Mouse (Mus musculus): ENCODE results near the gene Fam229a. TPM values are rescaled to one million over a fixed set of nuclear protein-coding genes. Genes with fewer than 3 reads are reported as not detected.
A peak's percentile ranks its signal among the peaks of the same experiment; 100 is the strongest.

Gene Fam229a
- polyA plus RNA-seq, 1 experiment from 2014 or later: not detected

DNA sequence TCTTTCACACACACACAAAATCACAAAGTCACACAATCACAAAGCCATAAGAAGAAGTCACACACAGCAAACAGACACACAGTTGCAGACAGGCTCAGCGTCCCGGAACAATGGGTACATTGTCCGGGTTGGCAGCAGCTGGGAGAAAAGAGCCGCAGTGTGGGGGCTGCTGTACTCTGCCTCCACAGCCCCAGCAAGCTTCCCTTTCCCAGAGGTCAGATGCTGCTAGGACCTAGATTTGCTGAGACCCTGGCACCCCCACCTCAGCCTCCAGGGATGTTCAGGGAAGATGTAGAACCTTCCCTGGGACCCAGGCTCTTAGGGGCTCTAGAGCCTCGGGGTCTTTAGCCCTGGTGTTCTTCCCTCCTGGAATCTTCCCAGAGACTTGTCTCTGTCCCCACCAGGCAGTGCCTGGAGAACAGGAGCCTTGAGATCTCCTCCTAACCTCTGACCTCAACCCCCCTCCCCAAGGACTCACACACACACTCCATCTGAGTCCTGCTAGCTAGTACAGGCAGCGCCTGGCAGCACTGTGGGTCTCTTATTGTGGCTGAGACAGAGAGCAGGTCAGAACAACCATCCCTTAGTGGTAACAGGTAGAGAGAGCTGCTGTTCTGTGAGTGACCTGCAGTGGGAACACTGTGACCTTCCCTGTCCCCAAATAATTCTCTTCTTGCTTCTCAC lies 20.6 kb downstream of the Fam229a start:
- Histone ChIP-seq H3K9ac (ENCODE audit: low read length) (0 out of 2 replicates have a peak overlapping the region, but pooled peaks have one; percentile 5), H3K9me3 (replicated peaks; ENCODE audit: control insufficient read depth, low read length) (no peaks in the 10 kb centered on the region), H3K4me3 (ENCODE audit: low read depth, low read length) (no peak overlapping the region), H3K4me1 (ENCODE audit: control insufficient read depth, insufficient read depth, low read length) (peaks cover 12% of the 10 kb centered on the region; the same call in 1 of the 2 replicates), H3K27ac (ENCODE audit: low read depth, low read length) (no peak overlapping the region), H3K27me3 (replicated peaks; ENCODE audit: control insufficient read depth, insufficient read depth, low read length) (no peaks in the 10 kb centered on the region), H3K4me2 (ENCODE audit: low read length) (no peak overlapping the region), H3K36me3 (ENCODE audit: control insufficient read depth, insufficient read depth, low read length) (peaks cover 18% of the 10 kb centered on the region)
- no peak for ATAC-seq
- WGBS: 12% methylated on average over 6 of the region's 6 CpGs
- no peak for DNase-seq (ENCODE audit: low spot score)

GRCm38 (mm10) chr4:129513086-129513767 lies 22.2 kb downstream of the Fam229a start, which contains the start of gene Marcksl1:
Gene Marcksl1, plus strand, starts transcription at chr4:129513581.
- ATAC-seq: peak; percentile 90
- H3K4me3 ChIP-seq (ENCODE audit: low read depth, low read length): peak within 1 kb of the TSS; percentile 100
- H3K9ac ChIP-seq (ENCODE audit: low read length): peak within 1 kb of the TSS; percentile 100
- peaks cover 35% of the 10 kb centered on the region for H3K36me3 ChIP-seq (ENCODE audit: control insufficient read depth, insufficient read depth, low read length)
- 5% methylated on average over 46 of the region's 47 CpGs for WGBS
- peak within 1 kb of the TSS; percentile 72 for H3K4me2 ChIP-seq (ENCODE audit: low read length)
- peak; percentile 94 for DNase-seq (ENCODE audit: low spot score)
- H3K27me3 ChIP-seq (replicated peaks; ENCODE audit: control insufficient read depth, insufficient read depth, low read length): no peaks in the 10 kb centered on the region
- H3K9me3 ChIP-seq (replicated peaks; ENCODE audit: control insufficient read depth, low read length): no peaks in the 10 kb centered on the region
- H3K4me1 ChIP-seq (ENCODE audit: control insufficient read depth, insufficient read depth, low read length): peaks cover 12% of the 10 kb centered on the region; the same call in 1 of the 2 replicates
- H3K27ac ChIP-seq (ENCODE audit: low read depth, low read length): peak within 1 kb of the TSS; percentile 98

DNA sequence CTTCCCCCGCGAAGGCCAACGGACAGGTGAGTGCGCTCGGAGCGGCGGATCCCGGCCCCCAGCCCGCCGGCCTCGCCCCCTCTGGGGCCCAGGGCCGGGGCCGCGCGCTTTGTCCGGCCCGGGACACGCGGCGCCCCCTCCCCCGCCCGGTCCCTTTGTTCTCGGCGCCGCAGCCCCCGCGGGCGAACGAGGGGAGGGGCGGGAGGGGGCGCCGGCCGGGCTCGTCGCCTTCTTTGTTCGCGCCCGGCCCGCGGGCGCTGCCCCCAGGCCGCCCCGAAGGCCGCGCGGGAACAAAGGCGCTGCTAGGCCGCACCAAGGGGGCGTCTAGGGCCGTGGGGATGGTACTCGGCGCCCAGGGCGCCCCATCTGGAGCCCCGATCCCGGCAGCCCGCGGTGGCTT lies 22.9 kb downstream of the Fam229a start:
- Histone ChIP-seq H3K36me3 (ENCODE audit: control insufficient read depth, insufficient read depth, low read length) (peaks cover 41% of the 10 kb centered on the region), H3K4me2 (ENCODE audit: low read length) (peak overlapping the region; percentile 72), H3K27me3 (replicated peaks; ENCODE audit: control insufficient read depth, insufficient read depth, low read length) (no peaks in the 10 kb centered on the region), H3K9ac (ENCODE audit: low read length) (peak overlapping the region; percentile 100), H3K4me1 (ENCODE audit: control insufficient read depth, insufficient read depth, low read length) (peaks cover 12% of the 10 kb centered on the region; the same call in 1 of the 2 replicates), H3K27ac (ENCODE audit: low read depth, low read length) (peak overlapping the region; percentile 98), H3K9me3 (replicated peaks; ENCODE audit: control insufficient read depth, low read length) (no peaks in the 10 kb centered on the region), H3K4me3 (ENCODE audit: low read depth, low read length) (peak overlapping the region; percentile 100)
- 0% methylated on average over 12 of the region's 57 CpGs for WGBS
- peak; percentile 52 for ATAC-seq
- peak; percentile 39 for DNase-seq (ENCODE audit: low spot score)

DNA sequence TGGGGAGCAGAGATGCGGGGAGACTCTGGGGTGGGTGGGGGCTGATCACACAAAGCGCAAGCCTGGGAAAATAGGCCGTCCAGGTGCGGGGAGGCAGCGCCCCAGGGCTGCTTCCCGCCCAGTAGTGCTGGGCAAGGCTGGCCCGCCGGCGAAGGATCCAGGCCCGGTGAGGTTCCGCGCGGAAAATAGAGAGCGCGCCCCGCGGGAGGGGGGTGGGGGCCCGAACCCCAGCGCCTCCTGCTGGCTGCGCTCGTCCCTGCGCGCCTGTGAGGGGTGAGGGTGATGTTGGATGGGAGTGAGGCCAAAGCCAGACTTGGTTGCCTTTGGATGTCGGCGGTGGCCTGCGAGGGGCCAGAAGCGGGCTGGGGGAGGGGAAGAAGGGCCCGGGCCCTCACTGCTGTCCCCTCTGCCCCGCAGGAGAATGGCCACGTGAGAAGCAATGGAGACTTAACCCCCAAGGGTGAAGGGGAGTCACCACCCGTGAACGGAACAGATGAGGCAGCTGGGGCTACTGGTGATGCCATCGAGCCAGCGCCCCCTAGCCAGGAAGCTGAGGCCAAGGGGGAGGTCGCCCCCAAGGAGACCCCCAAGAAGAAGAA lies 23.4 kb downstream of the Fam229a start:
- Histone ChIP-seq H3K27ac (ENCODE audit: low read depth, low read length) (peak overlapping the region; percentile 98), H3K4me3 (ENCODE audit: low read depth, low read length) (peak overlapping the region; percentile 100), H3K9ac (ENCODE audit: low read length) (peak overlapping the region; percentile 100), H3K36me3 (ENCODE audit: control insufficient read depth, insufficient read depth, low read length) (peaks cover 44% of the 10 kb centered on the region), H3K4me1 (ENCODE audit: control insufficient read depth, insufficient read depth, low read length) (peaks cover 8% of the 10 kb centered on the region; the same call in 1 of the 2 replicates), H3K4me2 (ENCODE audit: low read length) (peak overlapping the region; percentile 72), H3K9me3 (replicated peaks; ENCODE audit: control insufficient read depth, low read length) (no peaks in the 10 kb centered on the region), H3K27me3 (replicated peaks; ENCODE audit: control insufficient read depth, insufficient read depth, low read length) (no peaks in the 10 kb centered on the region)
- DNase-seq (ENCODE audit: low spot score) (peak; percentile 74), ATAC-seq (peak; percentile 65)
- under 1% methylated on average over 28 of the region's 35 CpGs for WGBS

- Histone ChIP-seq H3K27me3 (replicated peaks; ENCODE audit: control insufficient read depth, insufficient read depth, low read length) (no peaks in the 10 kb centered on the region), H3K4me1 (ENCODE audit: control insufficient read depth, insufficient read depth, low read length) (0 out of 2 replicates have a peak, but pooled peaks cover 2% of the 10 kb centered on the region), H3K9me3 (replicated peaks; ENCODE audit: control insufficient read depth, low read length) (no peaks in the 10 kb centered on the region), H3K36me3 (ENCODE audit: control insufficient read depth, insufficient read depth, low read length) (peaks cover 62% of the 10 kb centered on the region), H3K4me3 (ENCODE audit: low read depth, low read length) (no peak overlapping the region), H3K4me2 (ENCODE audit: low read length) (no peak overlapping the region), H3K27ac (ENCODE audit: low read depth, low read length) (no peak overlapping the region), H3K9ac (ENCODE audit: low read length) (no peak overlapping the region)
- no peak for ATAC-seq
- no peak for DNase-seq (ENCODE audit: low spot score)
- 45% methylated on average over 2 of the region's 2 CpGs for WGBS
Measured at GRCm38 (mm10) chr4:129516925-129517324, 25.9 kb downstream of the Fam229a start.

- ATAC-seq: no peak
- Histone ChIP-seq H3K9me3 (replicated peaks; ENCODE audit: control insufficient read depth, low read length) (no peaks in the 10 kb centered on the region), H3K36me3 (ENCODE audit: control insufficient read depth, insufficient read depth, low read length) (peaks cover 78% of the 10 kb centered on the region), H3K4me3 (ENCODE audit: low read depth, low read length) (no peak overlapping the region), H3K27ac (ENCODE audit: low read depth, low read length) (no peak overlapping the region), H3K4me1 (ENCODE audit: control insufficient read depth, insufficient read depth, low read length) (0 out of 2 replicates have a peak, but pooled peaks cover 2% of the 10 kb centered on the region), H3K9ac (ENCODE audit: low read length) (no peak overlapping the region), H3K4me2 (ENCODE audit: low read length) (no peak overlapping the region), H3K27me3 (replicated peaks; ENCODE audit: control insufficient read depth, insufficient read depth, low read length) (no peaks in the 10 kb centered on the region)
- DNase-seq (ENCODE audit: low spot score): no peak
- WGBS: 92% methylated on average over 8 of the region's 8 CpGs
Measured at GRCm38 (mm10) chr4:129518519-129518918, 27.5 kb downstream of the Fam229a start.

- no peak for DNase-seq (ENCODE audit: low spot score)
- Histone ChIP-seq H3K27me3 (replicated peaks; ENCODE audit: control insufficient read depth, insufficient read depth, low read length) (no peaks in the 10 kb centered on the region), H3K27ac (ENCODE audit: low read depth, low read length) (no peak overlapping the region), H3K9ac (ENCODE audit: low read length) (no peak overlapping the region), H3K4me3 (ENCODE audit: low read depth, low read length) (no peak overlapping the region), H3K4me2 (ENCODE audit: low read length) (no peak overlapping the region), H3K36me3 (ENCODE audit: control insufficient read depth, insufficient read depth, low read length) (peaks cover 89% of the 10 kb centered on the region), H3K9me3 (replicated peaks; ENCODE audit: control insufficient read depth, low read length) (no peaks in the 10 kb centered on the region), H3K4me1 (ENCODE audit: control insufficient read depth, insufficient read depth, low read length) (no peaks in the 10 kb centered on the region)
- no peak for ATAC-seq
- WGBS: 92% methylated on average over 5 of the region's 5 CpGs
Measured at GRCm38 (mm10) chr4:129525338-129525737, 34.3 kb downstream of the Fam229a start.

DNA sequence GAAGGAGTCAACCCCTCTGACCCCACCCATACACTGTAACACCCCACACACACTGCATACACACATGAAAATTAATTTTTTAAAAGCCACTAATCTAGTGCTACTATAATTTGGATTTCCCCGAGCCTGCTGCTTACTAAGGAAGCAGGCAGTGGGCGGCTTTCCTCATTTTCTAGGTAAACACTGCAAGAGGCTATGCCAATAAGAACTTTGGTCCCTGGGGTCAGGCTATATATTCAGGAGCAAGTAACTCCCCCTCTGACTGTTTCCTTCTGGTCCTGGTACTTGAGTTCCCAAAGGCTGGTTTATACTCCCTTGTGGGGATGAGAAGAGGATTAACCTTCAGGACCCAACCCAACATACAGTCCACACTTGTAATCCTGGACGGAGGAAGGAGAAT lies 34.9 kb downstream of the Fam229a start:
- Histone ChIP-seq H3K9me3 (replicated peaks; ENCODE audit: control insufficient read depth, low read length) (no peaks in the 10 kb centered on the region), H3K27me3 (replicated peaks; ENCODE audit: control insufficient read depth, insufficient read depth, low read length) (no peaks in the 10 kb centered on the region), H3K4me1 (ENCODE audit: control insufficient read depth, insufficient read depth, low read length) (no peaks in the 10 kb centered on the region), H3K4me3 (ENCODE audit: low read depth, low read length) (no peak overlapping the region), H3K27ac (ENCODE audit: low read depth, low read length) (no peak overlapping the region), H3K9ac (ENCODE audit: low read length) (no peak overlapping the region), H3K36me3 (ENCODE audit: control insufficient read depth, insufficient read depth, low read length) (peaks cover 91% of the 10 kb centered on the region), H3K4me2 (ENCODE audit: low read length) (no peak overlapping the region)
- ATAC-seq: no peak
- DNase-seq (ENCODE audit: low spot score): no peak
- WGBS: 86% methylated on average over 3 of the region's 3 CpGs

Measured in forebrain, embryonic 14.5 days (tissue).